Mouse (Mus musculus) lung, embryonic 14.5 days (tissue): ENCODE measurements around the gene Psmb4. TPM values are rescaled to one million over a fixed set of nuclear protein-coding genes. Genes with fewer than 3 reads are reported as not detected.
"Not testable (repeated sequence)": the region's sequence is repeated elsewhere in the genome, so short reads cannot be mapped to it uniquely, and the experiment has no call there.

Experiments used
- ATAC-seq: fragments of 200-750 bp; cut with Nextera tagmentation; 2 replicates; pipeline ENCODE4 v1.8.0; 2017; ENCODE audit warnings: mild to moderate bottlenecking, moderate TSS enrichment, moderate library complexity; ENCODE audit not compliant: insufficient read depth
- DNase-seq: peaks from one replicate; pipeline ENCODE4 v3.0.0-alpha.2; 2015
- H3K27ac ChIP-seq: fragments of 300-500 bp; sonication (generic); 2 replicates; pipeline ENCODE4 v1.5.1; 2014; ENCODE audit warnings: low read depth, mild to moderate bottlenecking, moderate library complexity
- H3K27me3 ChIP-seq: fragments of 300-500 bp; sonication (generic); 2 replicates; pipeline ENCODE4 v1.6.1; 2014; ENCODE audit warnings: low read length, control low read depth; ENCODE audit not compliant: insufficient read depth
- H3K36me3 ChIP-seq: fragments of 300-500 bp; sonication (generic); 2 replicates; pipeline ENCODE4 v1.6.1; 2014; ENCODE audit warnings: control low read depth; ENCODE audit not compliant: insufficient read depth
- H3K4me1 ChIP-seq: fragments of 300-500 bp; sonication (generic); 2 replicates; pipeline ENCODE4 v1.6.1; 2014; ENCODE audit warnings: antibody characterized with exemption, control low read depth; ENCODE audit not compliant: insufficient read depth
- H3K4me2 ChIP-seq: fragments of 300-500 bp; sonication (generic); 2 replicates; pipeline ENCODE4 v1.6.1; 2014; ENCODE audit warnings: mild to moderate bottlenecking
- H3K4me3 ChIP-seq: fragments of 300-500 bp; sonication (generic); 2 replicates; pipeline ENCODE4 v1.5.1; 2014; ENCODE audit warnings: low read depth, low read length
- H3K9ac ChIP-seq: fragments of 300-500 bp; sonication (generic); 2 replicates; pipeline ENCODE4 v1.6.1; 2014
- H3K9me3 ChIP-seq: fragments of 300-500 bp; sonication (generic); 2 replicates; pipeline ENCODE4 v1.6.1; 2016; ENCODE audit warnings: low read depth, low read length, control low read depth
- CTCF ChIP-seq: IDR thresholded peaks from 2 replicates; pipeline ENCODE4 v1.5.1; 2016; ENCODE audit warnings: antibody characterized with exemption, low read depth
- WGBS: fragments of 180-500 bp; shearing (Covaris S2); extraction: QIAGEN DNeasy Blood & Tissue Kit; methylation state at CpG from one replicate; pipeline ENCODE4 v1.1.7; 2014; 5-methylcytosine and 5-hydroxymethylcytosine counted together
- polyA plus RNA-seq: library from polyadenylated mRNA; unstranded; fragments of >200 nt; fragmentation: Nextera tagmentation; extraction: Ambion mirVana; gene quantifications from 2 replicates; pipeline ENCODE4 v1.2.1, GENCODE M21; 2014

The Psmb4 gene
- polyA plus RNA-seq: 343 and 370 TPM in 2 replicates

GRCm38 (mm10) chr3:94886316-94887224 lies at the start of gene Psmb4:
Gene Psmb4 (minus strand): TSS chr3:94886961.
- H3K9me3 ChIP-seq: no peaks in the 10 kb centered on the region
- H3K36me3 ChIP-seq: peaks cover 43% of the 10 kb centered on the region
- under 1% methylated on average over 61 of the region's 61 CpGs for WGBS
- H3K27ac ChIP-seq: peak within 1 kb of the TSS; percentile 55; the same call in 1 of the 2 replicates
- H3K4me3 ChIP-seq: peak within 1 kb of the TSS; percentile 85
- H3K27me3 ChIP-seq: no peaks in the 10 kb centered on the region
- peaks cover 7% of the 10 kb centered on the region; the same call in 1 of the 2 replicates for H3K4me1 ChIP-seq
- TF ChIP-seq CTCF: no peak
- peak within 1 kb of the TSS; percentile 86 for H3K9ac ChIP-seq
- peak; percentile 95 for DNase-seq
- ATAC-seq: peak; percentile 88
- peak within 1 kb of the TSS; percentile 65 for H3K4me2 ChIP-seq

- peak overlapping the region; percentile 75 for H3K27ac ChIP-seq
- H3K9ac ChIP-seq, H3K4me3 ChIP-seq, H3K9me3 ChIP-seq, H3K4me2 ChIP-seq, H3K36me3 ChIP-seq, H3K27me3 ChIP-seq, ATAC-seq, DNase-seq, H3K4me1 ChIP-seq: not testable (repeated sequence)
- WGBS: 80% methylated on average over 5 of the region's 5 CpGs
Observed at GRCm38 (mm10) chr3:94936147-94936546, 49.4 kb upstream of the Psmb4 start.

GRCm38 (mm10) chr3:94935332-94935731 lies 48.6 kb upstream of the Psmb4 start:
- H3K9me3 ChIP-seq, H3K27me3 ChIP-seq, H3K36me3 ChIP-seq, H3K4me2 ChIP-seq, H3K9ac ChIP-seq, H3K4me3 ChIP-seq, H3K4me1 ChIP-seq: not testable (repeated sequence)
- DNase-seq: peak; percentile 91
- H3K27ac ChIP-seq: peak overlapping the region; percentile 75
- ATAC-seq: peak; percentile 50
- 54% methylated on average over 3 of the region's 3 CpGs for WGBS

GRCm38 (mm10) chr3:94934564-94934963 lies 47.8 kb upstream of the Psmb4 start:
- not testable (repeated sequence) for H3K4me3 ChIP-seq, H3K27ac ChIP-seq, H3K4me1 ChIP-seq, ATAC-seq, H3K36me3 ChIP-seq, DNase-seq, H3K9ac ChIP-seq, H3K9me3 ChIP-seq, H3K27me3 ChIP-seq
- 84% methylated on average over 3 of the region's 3 CpGs for WGBS
- H3K4me2 ChIP-seq: 0 out of 2 replicates have a peak overlapping the region, but pooled peaks have one; percentile 15

GRCm38 (mm10) chr3:94933604-94934003 lies 46.8 kb upstream of the Psmb4 start:
- H3K9ac ChIP-seq, H3K9me3 ChIP-seq, DNase-seq, H3K4me1 ChIP-seq, H3K36me3 ChIP-seq, H3K27me3 ChIP-seq, ATAC-seq: not testable (repeated sequence)
- Histone ChIP-seq H3K4me3 (peak overlapping the region; percentile 40; the same call in 1 of the 2 replicates), H3K4me2 (peak overlapping the region; percentile 68), H3K27ac (peak overlapping the region; percentile 97)
- WGBS: no CpG with 5 or more reads among the region's 2 CpGs

GRCm38 (mm10) chr3:94932809-94933564 lies 46.2 kb upstream of the Psmb4 start, which contains the start of gene Selenbp1:
Gene Selenbp1 (plus strand): TSS chr3:94933056.
- Histone ChIP-seq H3K9ac (peak within 1 kb of the TSS; percentile 49), H3K9me3 (no peaks in the 10 kb centered on the region), H3K27ac (peak within 1 kb of the TSS; percentile 97), H3K36me3 (no peaks in the 10 kb centered on the region), H3K27me3 (no peaks in the 10 kb centered on the region), H3K4me1 (peaks cover 5% of the 10 kb centered on the region; the same call in 1 of the 2 replicates), H3K4me3 (peak within 1 kb of the TSS; percentile 40), H3K4me2 (peak within 1 kb of the TSS; percentile 68)
- 3% methylated on average over 16 of the region's 16 CpGs for WGBS
- DNase-seq (peak; percentile 97), ATAC-seq (peak; percentile 89)
- TF ChIP-seq CTCF: no peak

GRCm38 (mm10) chr3:94932279-94932678 lies 45.5 kb upstream of the Psmb4 start:
- ATAC-seq (peak; percentile 10; the same call in 1 of the 2 replicates), DNase-seq (peak; percentile 59)

GRCm38 (mm10) chr3:94931427-94932082 lies 44.8 kb upstream of the Psmb4 start:
- not testable (repeated sequence) for ATAC-seq, DNase-seq, H3K9me3 ChIP-seq, H3K4me1 ChIP-seq, H3K4me3 ChIP-seq, H3K9ac ChIP-seq, H3K27me3 ChIP-seq, H3K36me3 ChIP-seq, H3K4me2 ChIP-seq
- peak overlapping the region; percentile 97 for H3K27ac ChIP-seq
- 55% methylated on average over 10 of the region's 10 CpGs for WGBS

More at GRCm38 (mm10) chr3:94932279-94932678, 45.5 kb upstream of the Psmb4 start:
- Histone ChIP-seq H3K27ac (peak overlapping the region; percentile 97), H3K4me2 (peak overlapping the region; percentile 68)
- H3K9ac ChIP-seq, H3K4me1 ChIP-seq, H3K27me3 ChIP-seq, H3K36me3 ChIP-seq, H3K9me3 ChIP-seq, H3K4me3 ChIP-seq: not testable (repeated sequence)
- 12% methylated on average over 2 of the region's 2 CpGs for WGBS

- H3K4me2 ChIP-seq, ATAC-seq, H3K9ac ChIP-seq, H3K9me3 ChIP-seq, H3K4me1 ChIP-seq, H3K4me3 ChIP-seq, H3K36me3 ChIP-seq, H3K27me3 ChIP-seq: not testable (repeated sequence)
- DNase-seq: peak; percentile 74
- 28% methylated on average over 7 of the region's 7 CpGs for WGBS
- peak overlapping the region; percentile 73; the same call in 1 of the 2 replicates for H3K27ac ChIP-seq
Observed at GRCm38 (mm10) chr3:94930386-94931266, 43.9 kb upstream of the Psmb4 start.
